Mouse (Mus musculus) olfactory bulb, adult 2 months (tissue): Measurements from ENCODE around the gene Naglu. TPM values are rescaled to one million over a fixed set of nuclear protein-coding genes. Genes with fewer than 3 reads are reported as not detected.

ENCODE experiments used
- H3K27ac ChIP-seq: fragments of 200-500 bp; 2 replicates; pipeline ENCODE4 v1.5.1; 2012; ENCODE audit warnings: low read depth, low read length; ENCODE audit not compliant: insufficient read depth
- H3K4me1 ChIP-seq: fragments of 200-500 bp; 2 replicates; pipeline ENCODE4 v1.6.1; 2012; ENCODE audit warnings: low read length; ENCODE audit not compliant: control insufficient read depth, insufficient read depth
- H3K4me3 ChIP-seq: fragments of 200-500 bp; 2 replicates; pipeline ENCODE4 v1.5.1; 2012; ENCODE audit warnings: mild to moderate bottlenecking, low read depth, low read length, moderate library complexity; ENCODE audit not compliant: insufficient read depth
- CTCF ChIP-seq: fragments of 200-500 bp; IDR thresholded peaks from 2 replicates; pipeline ENCODE4 v1.5.1; 2012; ENCODE audit warnings: low read depth, mild to moderate bottlenecking, low read length, moderate library complexity; ENCODE audit not compliant: insufficient read depth
- POLR2A ChIP-seq: fragments of 200-500 bp; IDR thresholded peaks from 2 replicates; pipeline ENCODE4 v1.6.1; 2012; ENCODE audit warnings: mild to moderate bottlenecking, low read depth, low read length, moderate library complexity; ENCODE audit not compliant: insufficient read depth
- WGBS: fragments of 180-500 bp; shearing (Covaris S2); methylation state at CpG from one replicate; pipeline ENCODE4 v1.1.7; 2018; 5-methylcytosine and 5-hydroxymethylcytosine counted together
- polyA plus RNA-seq: library from polyadenylated mRNA; stranded (reverse); fragments of >200 nt; gene quantifications from 2 replicates; pipeline ENCODE4 v1.2.4, GENCODE M21; 2012; ENCODE audit warnings: low replicate concordance; ENCODE audit not compliant: missing spikeins, insufficient read depth, insufficient read length

The Naglu gene
- polyA plus RNA-seq, 1 experiment: not detected

GRCm38 (mm10) chr11:101103011-101103410 lies 33.2 kb downstream of the Naglu start:
- Histone ChIP-seq H3K27ac (no peak overlapping the region), H3K4me3 (no peak overlapping the region), H3K4me1 (peaks cover 2% of the 10 kb centered on the region; the same call in 1 of the 2 replicates)
- TF ChIP-seq POLR2A (no peak), CTCF (no peak)
- 91% methylated on average over 5 of the region's 5 CpGs for WGBS

DNA sequence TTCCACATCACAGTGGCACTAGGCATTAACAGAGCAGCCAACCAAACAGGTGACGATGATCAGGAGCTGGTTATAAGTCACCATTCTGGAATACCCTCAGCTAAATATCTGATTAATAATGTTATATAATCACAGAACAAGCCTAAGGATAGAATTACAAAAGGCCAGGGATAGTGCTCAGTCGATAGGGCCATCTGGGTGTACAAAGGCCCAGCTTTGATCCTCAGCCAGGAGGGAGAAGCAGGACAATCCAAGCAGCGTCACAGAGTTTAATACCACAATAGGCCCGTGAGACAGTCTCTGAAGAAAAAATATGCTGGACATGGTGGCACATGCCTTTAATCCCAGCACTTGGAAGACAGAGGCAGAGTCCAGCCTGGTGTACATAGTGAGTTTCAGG lies 39.5 kb downstream of the Naglu start:
- TF ChIP-seq CTCF: no peak
- TF ChIP-seq POLR2A: no peak
- H3K4me1 ChIP-seq: peaks cover 7% of the 10 kb centered on the region; the same call in 1 of the 2 replicates
- no peak overlapping the region for H3K27ac ChIP-seq
- WGBS: 57% methylated on average over 4 of the region's 4 CpGs
- no peak overlapping the region for H3K4me3 ChIP-seq

DNA sequence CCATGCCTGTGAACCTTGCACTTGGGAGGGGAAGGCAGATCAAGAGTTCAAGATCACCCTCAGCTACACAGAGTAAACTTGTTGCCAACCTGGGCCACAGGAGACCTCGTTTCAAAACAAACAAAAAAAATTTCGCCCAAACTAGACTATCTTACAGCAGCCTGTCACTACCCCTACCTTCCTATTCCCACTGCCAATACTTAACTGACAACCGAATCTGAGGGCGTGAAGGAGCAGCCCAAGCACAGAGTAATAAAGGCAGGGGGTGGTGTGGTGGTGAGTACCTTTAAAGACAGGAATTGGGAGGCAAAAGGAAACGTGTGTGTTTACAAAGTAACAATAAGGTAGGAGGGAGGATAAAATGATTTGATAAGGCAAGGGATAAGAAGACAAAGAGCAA lies 40.9 kb downstream of the Naglu start:
- WGBS: 71% methylated on average over 5 of the region's 5 CpGs
- Histone ChIP-seq H3K4me3 (no peak overlapping the region), H3K4me1 (peaks cover 11% of the 10 kb centered on the region; the same call in 1 of the 2 replicates), H3K27ac (no peak overlapping the region)
- TF ChIP-seq CTCF (no peak), POLR2A (no peak)

- peaks cover 11% of the 10 kb centered on the region; the same call in 1 of the 2 replicates for H3K4me1 ChIP-seq
- no peak for TF ChIP-seq POLR2A
- TF ChIP-seq CTCF: no peak
- no peak overlapping the region for H3K27ac ChIP-seq
- WGBS: 90% methylated on average over 4 of the region's 4 CpGs
- H3K4me3 ChIP-seq: no peak overlapping the region
These were observed 41.4 kb downstream of the Naglu start for GRCm38 (mm10) chr11:101111178-101111577.

- no peak for TF ChIP-seq POLR2A
- no peak for TF ChIP-seq CTCF
- 78% methylated on average over 3 of the region's 3 CpGs for WGBS
- no peak overlapping the region for H3K4me3 ChIP-seq
- peaks cover 17% of the 10 kb centered on the region; the same call in 1 of the 2 replicates for H3K4me1 ChIP-seq
- no peak overlapping the region for H3K27ac ChIP-seq
These were observed 42.4 kb downstream of the Naglu start for GRCm38 (mm10) chr11:101112186-101112585.

GRCm38 (mm10) chr11:101115564-101115963 lies 45.8 kb downstream of the Naglu start:
- H3K4me3 ChIP-seq: no peak overlapping the region
- no peak for TF ChIP-seq CTCF
- no peak for TF ChIP-seq POLR2A
- 6% methylated on average over 2 of the region's 2 CpGs for WGBS
- H3K4me1 ChIP-seq: peaks cover 19% of the 10 kb centered on the region
- peak overlapping the region; percentile 59; the same call in 1 of the 2 replicates for H3K27ac ChIP-seq

DNA sequence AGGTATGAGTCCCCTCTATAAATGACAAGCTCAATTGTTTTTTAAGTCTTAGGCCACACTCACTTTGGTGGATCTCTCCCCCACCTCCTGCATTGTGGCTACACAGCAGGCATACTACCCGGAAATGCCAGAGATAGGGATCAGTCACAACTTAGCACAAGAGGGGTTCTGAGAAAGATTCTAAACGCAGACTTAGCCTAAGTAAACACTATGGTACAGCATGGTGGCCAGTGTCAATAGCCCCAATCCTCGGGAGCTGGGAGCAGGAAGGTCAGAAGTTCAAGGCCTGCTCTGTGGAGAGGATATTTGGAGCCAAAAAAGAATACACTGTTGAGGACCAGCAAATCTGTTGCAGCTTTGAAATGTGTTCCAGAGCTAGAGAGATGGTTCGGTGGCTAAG lies 48.3 kb downstream of the Naglu start:
- 43% methylated on average over 4 of the region's 4 CpGs for WGBS
- no peak overlapping the region for H3K27ac ChIP-seq
- TF ChIP-seq CTCF (no peak), POLR2A (no peak)
- 0 out of 2 replicates have a peak overlapping the region, but pooled peaks have one; percentile 14 for H3K4me3 ChIP-seq
- H3K4me1 ChIP-seq: peaks cover 23% of the 10 kb centered on the region

DNA sequence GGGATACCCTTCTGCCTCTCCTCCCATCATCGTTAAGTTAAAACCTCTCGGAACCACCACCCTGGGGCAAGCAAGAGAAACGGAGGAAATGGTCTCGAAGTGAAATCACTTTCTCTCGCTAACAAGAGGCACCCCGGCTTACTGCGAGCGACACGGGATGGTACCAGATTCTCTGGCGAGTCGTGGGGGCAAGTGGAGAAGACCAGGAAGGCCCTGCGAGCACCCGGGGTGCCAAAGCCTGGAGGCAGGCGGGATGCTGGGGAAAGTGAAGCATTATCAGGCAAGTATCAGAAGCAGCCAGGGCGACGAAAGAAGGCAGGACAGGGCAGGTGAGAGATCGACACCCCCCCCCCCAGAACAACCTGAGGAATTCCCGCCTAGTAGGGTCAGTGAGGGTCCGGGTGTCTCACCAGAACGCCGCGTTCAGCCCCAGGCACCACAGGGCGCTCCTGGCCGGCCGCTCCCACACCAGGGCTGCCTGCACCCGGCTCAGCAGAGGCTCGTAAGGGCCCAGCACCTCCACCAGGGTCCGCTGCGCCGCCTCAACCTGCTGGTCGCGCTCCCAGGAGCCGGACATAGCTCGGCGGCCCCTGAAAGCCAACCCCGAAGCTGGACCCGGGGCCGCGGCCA lies 49.4 kb downstream of the Naglu start:
- under 1% methylated on average over 38 of the region's 39 CpGs for WGBS
- peak overlapping the region; percentile 56 for H3K27ac ChIP-seq
- peak overlapping the region; percentile 69 for H3K4me3 ChIP-seq
- TF ChIP-seq CTCF (peak; percentile 20; the same call in 1 of the 2 replicates), POLR2A (no peak)
- peaks cover 20% of the 10 kb centered on the region for H3K4me1 ChIP-seq

- TF ChIP-seq CTCF (no peak), POLR2A (peak; percentile 96)
- under 1% methylated on average over 61 of the region's 61 CpGs for WGBS
- H3K4me1 ChIP-seq: peaks cover 18% of the 10 kb centered on the region
- H3K4me3 ChIP-seq: peak within 1 kb of the TSS; percentile 76
- H3K27ac ChIP-seq: peak within 1 kb of the TSS; percentile 68
These were observed 50.1 kb downstream of the Naglu start, which contains the start of the genes Retreg3 and Tubg1 for GRCm38 (mm10) chr11:101119761-101120544. Gene Retreg3, minus strand, starts transcription at chr11:101119893. Gene Tubg1, plus strand, starts transcription at chr11:101119938.
